In the genomic region with DNA sequence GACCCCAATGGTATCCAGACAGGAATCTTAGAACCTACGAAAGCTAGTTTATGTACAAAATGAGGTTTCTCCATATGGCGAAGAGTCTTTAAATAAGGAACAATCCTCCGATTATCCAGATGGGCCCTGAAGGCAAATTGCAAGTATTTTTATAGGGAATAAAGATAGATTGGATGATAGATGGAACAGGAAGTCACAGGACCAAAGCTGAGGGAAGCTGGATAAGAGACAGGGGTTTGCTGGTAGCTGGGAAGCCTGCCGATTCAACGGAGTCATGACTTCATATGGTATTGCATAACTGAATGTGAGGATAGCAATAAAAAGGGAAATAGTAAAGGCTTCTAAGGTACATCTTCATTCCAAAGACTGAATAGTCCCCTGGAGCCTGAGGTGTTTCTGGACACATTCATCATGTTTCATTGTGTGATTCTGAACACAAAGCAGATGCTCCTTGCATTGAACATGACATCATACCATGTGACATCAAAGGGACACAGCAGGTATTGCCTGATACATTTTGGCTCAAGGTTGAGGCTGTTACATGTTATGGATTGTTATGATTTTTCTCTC, we compare ENCODE assay signal across 18 mouse cellular contexts.
A peak's percentile ranks its signal among the peaks of the same experiment; 100 is the strongest.
DNase-seq lines count a peak whose midpoint lies in the region; ATAC-seq lines count a peak whose summit lies in the region.
"Had no signal": no experiment of that assay in that cellular context is flagged by ENCODE, and none has a peak within 500 bp of the region (broad histone marks: within the 10 kb centered on the region; RNA-seq: fewer than 3 reads in every experiment).

No protein-coding gene starts in this region.

- intact Hi-C loops in left cerebral cortex, postnatal 4 days (cut with DNase I) = no loop called here

- ATAC-seq in frontal cortex, adult (ENCODE audit: low TSS enrichment) = peak; percentile 52; the same call in 1 of the 2 replicates
- ATAC-seq: forebrain, embryonic 16.5 days; hindbrain, embryonic 16.5 days had no signal

- DNase-seq in frontal cortex, postnatal 14 days (ENCODE audit: low spot score in 2 of 2) = no peak
- peak; percentile 9 to 11 for DNase-seq in left cerebral cortex, adult 18-20 months (ENCODE audit: low spot score in 2 of 2)
- DNase-seq in left cerebral cortex, postnatal 4 days = no peak
- DNase-seq in right cerebral cortex, adult 18-20 months = peak; percentile 30
- no peak for DNase-seq in right cerebral cortex, postnatal 14 days
- DNase-seq in telencephalon, adult 2 months (ENCODE audit: low read depth, low spot score) = peak; percentile 49
- DNase-seq in lung, postnatal 25 days (ENCODE audit: low spot score) = no peak
- DNase-seq: adrenal gland, postnatal 14 days; cerebellum, adult 18-20 months; cerebellum, postnatal 10 days; embryo, embryonic 11 days; gastrocnemius, postnatal 10 days; heart, adult 18-20 months; heart, postnatal 10 days; heart, postnatal 4 days had no signal

Comparison
In these comparisons a context has a peak if more than half of its experiments do, and no peak if none do; other contexts are left out.
1. DNase-seq: peak in left cerebral cortex, adult 18-20 months (2 of 2), right cerebral cortex, adult 18-20 months (single experiment) and telencephalon, adult 2 months (single experiment); none in frontal cortex, postnatal 14 days (0 of 2), left cerebral cortex, postnatal 4 days (single experiment), right cerebral cortex, postnatal 14 days (single experiment) and lung, postnatal 25 days (single experiment).